Mouse (Mus musculus) bone marrow, adult 2 months (tissue): ENCODE results near the gene Atl3.

Experiments
- CTCF ChIP-seq: fragments of 200-500 bp; IDR thresholded peaks from 2 replicates; pipeline ENCODE4 v1.5.1; 2011; ENCODE audit warnings: low read length, control low read depth; ENCODE audit not compliant: control insufficient read depth, insufficient read depth
- POLR2A ChIP-seq: fragments of 200-500 bp; IDR thresholded peaks from 2 replicates; pipeline ENCODE4 v1.6.1; 2011; ENCODE audit warnings: low read depth, mild to moderate bottlenecking, control low read depth, low read length, borderline replicate concordance; ENCODE audit not compliant: control insufficient read depth

DNA sequence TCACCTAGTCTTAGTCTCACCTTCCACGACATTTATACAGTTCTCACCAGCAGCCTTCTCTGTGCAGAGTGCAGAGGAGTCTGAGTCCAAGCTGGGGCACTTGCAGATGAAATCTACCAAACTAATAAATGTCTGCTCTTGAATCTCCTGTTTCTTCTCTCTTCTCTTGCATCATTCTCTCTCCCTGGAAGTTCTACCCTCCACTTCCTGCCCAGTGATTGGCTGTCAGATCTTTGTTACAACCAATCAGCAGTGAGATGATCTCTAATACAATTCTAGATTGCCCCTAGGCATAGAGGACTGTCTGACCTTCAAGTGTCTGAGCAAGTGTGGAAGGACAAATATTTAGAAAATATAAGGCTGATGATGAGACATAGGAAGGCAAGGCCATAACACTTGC lies 82.3 kb downstream of the Atl3 start:
- no peak for TF ChIP-seq CTCF
- no peak for TF ChIP-seq POLR2A
